Mouse (Mus musculus): Measurements from ENCODE around the gene Cbfa2t3. TPM values are rescaled to one million over a fixed set of nuclear protein-coding genes. Genes with fewer than 3 reads are reported as not detected.
A peak's percentile ranks its signal among the peaks of the same experiment; 100 is the strongest.

The Cbfa2t3 gene
- polyA plus RNA-seq, 1 experiment from 2014 or later: 8.9 TPM

DNA sequence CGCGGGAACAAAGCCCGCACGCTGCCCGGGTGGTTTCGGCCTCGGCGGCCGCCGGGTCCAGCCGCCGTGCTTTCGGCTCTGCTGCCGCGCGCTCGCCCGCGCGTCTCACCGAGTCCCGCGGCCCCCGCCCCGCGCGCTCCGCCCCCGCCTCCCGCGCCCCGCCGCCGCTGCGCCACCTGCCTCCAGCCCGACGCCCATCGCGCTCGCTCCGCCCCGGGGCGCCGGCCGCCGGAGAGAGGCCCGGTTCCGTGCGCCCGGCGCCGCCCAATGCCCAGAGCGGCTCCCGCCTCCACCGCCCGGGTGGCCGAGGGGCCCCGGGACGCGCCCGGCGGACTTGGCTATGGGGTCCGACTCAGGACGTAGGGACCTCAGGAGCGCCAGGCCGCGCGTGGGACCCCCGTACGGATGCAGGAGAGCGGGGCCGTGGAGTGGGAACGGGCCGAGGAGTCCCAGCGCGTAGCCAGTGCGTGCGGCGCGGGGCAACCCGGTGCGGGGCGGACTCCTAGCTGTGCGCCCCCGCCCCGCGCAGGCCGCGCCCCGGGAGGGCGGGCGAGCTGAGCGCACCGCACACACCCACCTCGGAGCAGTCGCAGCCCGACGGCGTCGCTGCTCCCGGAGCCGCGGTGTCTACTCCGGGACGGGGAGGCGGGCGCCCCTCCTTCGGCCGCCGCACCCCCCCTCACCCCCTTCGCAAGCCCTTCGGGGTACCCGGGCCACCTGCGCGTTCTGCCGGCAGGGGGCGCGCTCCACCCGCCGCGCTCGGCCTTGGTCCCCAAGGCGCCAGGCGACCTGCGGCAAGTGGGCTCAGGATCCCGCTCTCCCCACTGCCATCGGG lies 20.6 kb downstream of the Cbfa2t3 start:
- H3K36me3 ChIP-seq (ENCODE audit: control insufficient read depth, insufficient read depth, low read length): no peaks in the 10 kb centered on the region
- H3K27me3 ChIP-seq (ENCODE audit: control insufficient read depth, insufficient read depth, low read length): peaks cover 38% of the 10 kb centered on the region
- H3K27ac ChIP-seq (ENCODE audit: low read depth, low read length): peak overlapping the region; percentile 86
- peak overlapping the region; percentile 58 for H3K4me3 ChIP-seq (ENCODE audit: low read depth, low read length)
- peak; percentile 76 for ATAC-seq (ENCODE audit: low FRiP score)
- H3K4me1 ChIP-seq (replicated peaks; ENCODE audit: control insufficient read depth, insufficient read depth, low read length): peaks cover 7% of the 10 kb centered on the region; the same call in 1 of the 2 replicates
- H3K9ac ChIP-seq (ENCODE audit: low read depth, low read length): peak overlapping the region; percentile 83
- H3K9me3 ChIP-seq (ENCODE audit: control insufficient read depth, low read length): no peaks in the 10 kb centered on the region
- WGBS: under 1% methylated on average over 47 of the region's 127 CpGs
- DNase-seq (ENCODE audit: low spot score): peak; percentile 89
- H3K4me2 ChIP-seq (replicated peaks; ENCODE audit: low read depth, low read length): peak overlapping the region; percentile 97

DNA sequence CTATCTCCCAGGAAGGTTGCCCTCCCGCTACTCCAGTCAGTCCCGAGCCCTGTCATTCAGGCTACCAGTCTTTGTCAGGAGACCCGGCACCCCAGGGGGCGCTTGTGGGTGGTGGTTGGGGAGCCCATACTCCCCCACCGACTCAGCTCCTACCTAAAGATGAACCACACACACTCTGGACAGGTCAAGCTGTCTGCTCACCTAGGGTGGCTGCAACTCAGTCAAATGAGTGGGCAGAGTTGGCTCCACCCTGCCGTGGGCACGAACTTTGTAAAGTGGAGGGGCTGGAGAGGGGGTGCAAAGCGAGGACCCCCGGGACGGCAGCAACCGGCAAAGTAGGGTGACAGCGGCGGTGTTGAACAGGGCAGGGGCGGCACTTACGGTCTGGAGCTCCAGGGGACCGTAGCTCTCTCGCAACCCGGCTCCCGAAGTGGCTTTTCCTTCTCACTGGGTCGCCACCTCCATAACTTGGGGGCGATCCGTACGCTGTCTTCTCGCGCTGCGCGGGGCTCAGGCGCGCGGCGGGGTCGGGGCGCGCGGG lies 21.4 kb downstream of the Cbfa2t3 start:
- H3K4me1 ChIP-seq (replicated peaks; ENCODE audit: control insufficient read depth, insufficient read depth, low read length): peaks cover 7% of the 10 kb centered on the region; the same call in 1 of the 2 replicates
- H3K9me3 ChIP-seq (ENCODE audit: control insufficient read depth, low read length): no peaks in the 10 kb centered on the region
- H3K27me3 ChIP-seq (ENCODE audit: control insufficient read depth, insufficient read depth, low read length): peaks cover 41% of the 10 kb centered on the region
- ATAC-seq (ENCODE audit: low FRiP score) (no peak), DNase-seq (ENCODE audit: low spot score) (peak; percentile 55)
- peak overlapping the region; percentile 58 for H3K4me3 ChIP-seq (ENCODE audit: low read depth, low read length)
- H3K9ac ChIP-seq (ENCODE audit: low read depth, low read length): peak overlapping the region; percentile 83
- 1% methylated on average over 34 of the region's 35 CpGs for WGBS
- H3K4me2 ChIP-seq (replicated peaks; ENCODE audit: low read depth, low read length): peak overlapping the region; percentile 97
- H3K27ac ChIP-seq (ENCODE audit: low read depth, low read length): peak overlapping the region; percentile 86
- H3K36me3 ChIP-seq (ENCODE audit: control insufficient read depth, insufficient read depth, low read length): no peaks in the 10 kb centered on the region

DNA sequence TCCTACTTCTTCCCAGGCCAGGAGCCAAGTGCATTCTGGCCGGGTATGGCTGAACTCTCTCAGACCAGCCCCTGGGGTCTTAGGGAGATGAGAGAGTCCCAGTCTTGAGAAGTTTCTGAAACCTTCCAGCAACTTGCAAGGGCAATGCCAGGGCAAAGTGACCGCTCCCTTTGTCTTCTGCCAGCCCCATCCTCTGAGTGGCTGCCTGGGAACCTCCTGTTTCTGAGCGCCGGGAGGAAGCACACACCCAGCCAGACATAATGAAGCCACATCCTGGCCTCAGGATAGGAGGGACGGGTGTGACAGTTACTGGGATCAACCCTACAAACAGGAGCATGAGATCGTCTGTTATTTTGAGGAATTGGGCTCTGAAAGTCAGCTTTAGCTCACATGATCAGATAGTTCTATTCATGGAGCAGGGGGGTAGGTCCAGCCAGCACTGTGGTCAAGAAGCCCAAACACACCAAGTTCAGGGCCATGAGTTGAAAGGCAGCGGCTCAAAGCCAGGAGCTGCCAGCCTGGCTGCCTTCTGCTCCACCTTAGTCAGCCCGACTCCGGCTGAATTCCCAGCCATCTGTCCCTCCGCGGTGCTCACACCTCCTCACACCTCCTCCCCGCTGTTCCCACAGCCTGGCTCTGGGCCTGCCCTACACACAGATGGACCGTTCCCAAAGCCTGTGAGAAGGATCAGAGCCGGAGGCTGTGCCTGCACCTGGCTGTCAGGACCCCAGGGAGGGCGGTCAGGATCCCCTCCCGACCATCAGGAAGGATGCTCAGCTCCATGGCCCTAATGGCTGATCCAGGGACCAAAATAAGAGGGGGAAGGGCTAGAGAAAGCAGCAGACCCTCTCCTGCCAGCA lies 22.1 kb downstream of the Cbfa2t3 start:
- no peaks in the 10 kb centered on the region for H3K36me3 ChIP-seq (ENCODE audit: control insufficient read depth, insufficient read depth, low read length)
- peak overlapping the region; percentile 83 for H3K9ac ChIP-seq (ENCODE audit: low read depth, low read length)
- H3K4me2 ChIP-seq (replicated peaks; ENCODE audit: low read depth, low read length): peak overlapping the region; percentile 97
- no peaks in the 10 kb centered on the region for H3K9me3 ChIP-seq (ENCODE audit: control insufficient read depth, low read length)
- ATAC-seq (ENCODE audit: low FRiP score) (peak; percentile 43), DNase-seq (ENCODE audit: low spot score) (peak; percentile 61)
- WGBS: 16% methylated on average over 16 of the region's 16 CpGs
- H3K27me3 ChIP-seq (ENCODE audit: control insufficient read depth, insufficient read depth, low read length): peaks cover 43% of the 10 kb centered on the region
- peaks cover 7% of the 10 kb centered on the region; the same call in 1 of the 2 replicates for H3K4me1 ChIP-seq (replicated peaks; ENCODE audit: control insufficient read depth, insufficient read depth, low read length)
- H3K27ac ChIP-seq (ENCODE audit: low read depth, low read length): peak overlapping the region; percentile 86
- H3K4me3 ChIP-seq (ENCODE audit: low read depth, low read length): peak overlapping the region; percentile 58

DNA sequence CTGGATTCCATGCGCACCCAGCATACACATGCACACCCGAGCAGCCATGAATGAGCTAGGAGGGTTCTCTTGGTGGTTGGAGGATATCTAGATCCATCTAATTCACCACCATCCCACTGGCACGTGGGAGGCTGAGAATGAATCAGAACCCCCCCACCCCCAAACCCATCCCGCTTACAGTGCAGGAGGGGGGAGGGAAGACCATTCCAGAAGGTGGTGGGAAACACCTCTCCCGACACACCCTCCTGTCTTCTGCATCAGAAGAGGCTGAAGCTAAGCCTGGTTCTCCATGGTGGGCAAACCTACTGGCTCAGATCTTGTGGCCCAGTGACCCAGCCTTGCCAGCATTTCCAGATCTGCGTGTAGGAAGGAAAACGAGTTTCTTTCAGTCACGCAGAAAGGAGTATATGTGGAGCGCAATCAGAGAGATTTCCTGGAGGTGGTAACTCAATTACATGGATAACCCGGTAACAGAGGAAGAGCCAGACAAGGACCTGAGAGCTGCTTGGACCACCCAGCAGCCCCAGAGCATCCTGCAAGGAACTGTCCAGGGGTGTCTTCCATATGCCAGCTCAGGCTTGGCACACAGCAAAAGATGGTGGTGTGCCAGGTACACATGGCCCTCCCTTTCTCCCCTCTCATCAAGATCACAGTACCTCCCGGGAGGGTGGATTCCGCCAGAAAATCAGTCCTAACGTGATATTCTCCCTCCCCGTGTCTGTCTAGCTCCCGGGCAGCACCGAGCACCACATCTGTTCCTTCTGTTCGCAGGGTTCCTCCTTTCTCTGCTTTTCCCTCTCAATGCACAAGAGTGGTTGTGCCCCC lies 23.1 kb downstream of the Cbfa2t3 start:
- peak overlapping the region; percentile 58 for H3K4me3 ChIP-seq (ENCODE audit: low read depth, low read length)
- peak overlapping the region; percentile 97 for H3K4me2 ChIP-seq (replicated peaks; ENCODE audit: low read depth, low read length)
- 86% methylated on average over 17 of the region's 17 CpGs for WGBS
- peaks cover 7% of the 10 kb centered on the region; the same call in 1 of the 2 replicates for H3K4me1 ChIP-seq (replicated peaks; ENCODE audit: control insufficient read depth, insufficient read depth, low read length)
- peak overlapping the region; percentile 86; the same call in 1 of the 2 replicates for H3K27ac ChIP-seq (ENCODE audit: low read depth, low read length)
- no peak for ATAC-seq (ENCODE audit: low FRiP score)
- peaks cover 39% of the 10 kb centered on the region for H3K27me3 ChIP-seq (ENCODE audit: control insufficient read depth, insufficient read depth, low read length)
- H3K9me3 ChIP-seq (ENCODE audit: control insufficient read depth, low read length): no peaks in the 10 kb centered on the region
- no peaks in the 10 kb centered on the region for H3K36me3 ChIP-seq (ENCODE audit: control insufficient read depth, insufficient read depth, low read length)
- no peak for DNase-seq (ENCODE audit: low spot score)
- H3K9ac ChIP-seq (ENCODE audit: low read depth, low read length): peak overlapping the region; percentile 83

DNA sequence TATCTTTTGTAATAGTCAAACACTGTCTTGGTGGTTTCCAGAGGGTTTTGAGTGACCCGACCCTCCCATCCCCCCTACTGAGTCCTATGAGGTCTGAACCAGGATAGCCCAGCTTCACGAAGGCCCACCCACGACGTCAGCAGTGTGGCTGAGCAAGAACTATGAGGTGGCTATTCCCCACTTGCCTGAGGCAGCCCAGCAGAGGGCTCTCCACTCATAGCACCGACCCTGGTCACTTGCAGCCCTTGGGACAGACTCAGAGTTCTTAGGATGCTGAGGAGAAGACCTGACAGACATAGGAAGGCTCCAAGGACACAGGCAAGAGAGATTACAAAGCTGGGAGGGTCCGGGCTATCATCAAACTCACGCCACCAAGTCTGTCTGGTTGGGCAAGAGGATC lies 23.9 kb downstream of the Cbfa2t3 start:
- Histone ChIP-seq H3K36me3 (ENCODE audit: control insufficient read depth, insufficient read depth, low read length) (no peaks in the 10 kb centered on the region), H3K9ac (ENCODE audit: low read depth, low read length) (no peak overlapping the region), H3K4me1 (replicated peaks; ENCODE audit: control insufficient read depth, insufficient read depth, low read length) (peaks cover 7% of the 10 kb centered on the region; the same call in 1 of the 2 replicates), H3K4me3 (ENCODE audit: low read depth, low read length) (no peak overlapping the region), H3K4me2 (replicated peaks; ENCODE audit: low read depth, low read length) (no peak overlapping the region), H3K27ac (ENCODE audit: low read depth, low read length) (no peak overlapping the region), H3K27me3 (ENCODE audit: control insufficient read depth, insufficient read depth, low read length) (peaks cover 33% of the 10 kb centered on the region), H3K9me3 (ENCODE audit: control insufficient read depth, low read length) (no peaks in the 10 kb centered on the region)
- ATAC-seq (ENCODE audit: low FRiP score): no peak
- DNase-seq (ENCODE audit: low spot score): no peak
- 48% methylated on average over 7 of the region's 7 CpGs for WGBS

DNA sequence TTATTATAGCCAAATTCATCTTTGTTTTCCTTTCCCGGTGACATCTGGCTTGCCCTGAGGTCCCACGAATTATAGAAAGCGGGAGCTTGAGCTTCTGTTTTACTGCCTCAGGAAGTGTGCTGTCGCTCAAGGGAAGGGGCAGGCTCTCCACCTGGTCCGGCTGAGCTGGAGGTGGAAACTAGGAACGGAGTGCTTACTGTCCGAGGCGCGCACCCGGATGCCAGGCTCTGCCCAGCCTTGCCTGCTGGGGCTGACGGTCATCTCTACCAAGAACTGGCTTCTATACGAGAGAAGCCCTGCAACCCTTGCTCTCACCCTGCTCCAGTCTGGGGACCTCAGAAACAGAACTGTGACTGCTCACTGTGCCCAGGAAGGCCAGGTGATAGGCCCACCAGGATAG lies 24.9 kb downstream of the Cbfa2t3 start:
- Histone ChIP-seq H3K9me3 (ENCODE audit: control insufficient read depth, low read length) (no peaks in the 10 kb centered on the region), H3K4me1 (replicated peaks; ENCODE audit: control insufficient read depth, insufficient read depth, low read length) (0 out of 2 replicates have a peak, but pooled peaks cover 4% of the 10 kb centered on the region), H3K4me3 (ENCODE audit: low read depth, low read length) (no peak overlapping the region), H3K9ac (ENCODE audit: low read depth, low read length) (no peak overlapping the region), H3K36me3 (ENCODE audit: control insufficient read depth, insufficient read depth, low read length) (no peaks in the 10 kb centered on the region), H3K27me3 (ENCODE audit: control insufficient read depth, insufficient read depth, low read length) (peaks cover 26% of the 10 kb centered on the region), H3K4me2 (replicated peaks; ENCODE audit: low read depth, low read length) (no peak overlapping the region), H3K27ac (ENCODE audit: low read depth, low read length) (no peak overlapping the region)
- DNase-seq (ENCODE audit: low spot score) (no peak), ATAC-seq (ENCODE audit: low FRiP score) (no peak)
- WGBS: 85% methylated on average over 12 of the region's 12 CpGs

DNA sequence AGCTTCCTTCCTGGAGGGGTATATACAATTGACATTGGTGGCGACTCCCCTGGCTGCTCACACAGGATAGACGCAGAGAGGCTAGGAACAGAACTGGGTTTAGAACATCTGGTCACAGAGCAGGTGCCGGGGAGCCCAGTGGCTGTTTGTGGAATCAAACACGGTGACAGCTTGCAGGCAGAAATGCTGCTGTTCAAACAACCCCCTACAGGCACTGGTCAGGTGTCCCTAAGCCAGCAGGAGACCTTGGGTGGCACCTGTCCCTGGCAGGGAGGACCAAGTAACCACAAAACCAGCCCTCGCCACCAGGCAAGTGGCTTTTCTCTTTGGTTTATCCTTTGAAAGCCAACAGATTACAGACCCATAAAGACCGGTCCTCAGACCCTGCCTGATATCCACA lies 27.0 kb downstream of the Cbfa2t3 start:
- 76% methylated on average over 6 of the region's 6 CpGs for WGBS
- ATAC-seq (ENCODE audit: low FRiP score): no peak
- no peak overlapping the region for H3K27ac ChIP-seq (ENCODE audit: low read depth, low read length)
- H3K27me3 ChIP-seq (ENCODE audit: control insufficient read depth, insufficient read depth, low read length): peaks cover 15% of the 10 kb centered on the region
- H3K9me3 ChIP-seq (ENCODE audit: control insufficient read depth, low read length): no peaks in the 10 kb centered on the region
- no peak overlapping the region for H3K4me2 ChIP-seq (replicated peaks; ENCODE audit: low read depth, low read length)
- H3K4me3 ChIP-seq (ENCODE audit: low read depth, low read length): no peak overlapping the region
- H3K4me1 ChIP-seq (replicated peaks; ENCODE audit: control insufficient read depth, insufficient read depth, low read length): no peaks in the 10 kb centered on the region
- H3K9ac ChIP-seq (ENCODE audit: low read depth, low read length): no peak overlapping the region
- no peak for DNase-seq (ENCODE audit: low spot score)
- no peaks in the 10 kb centered on the region for H3K36me3 ChIP-seq (ENCODE audit: control insufficient read depth, insufficient read depth, low read length)

DNA sequence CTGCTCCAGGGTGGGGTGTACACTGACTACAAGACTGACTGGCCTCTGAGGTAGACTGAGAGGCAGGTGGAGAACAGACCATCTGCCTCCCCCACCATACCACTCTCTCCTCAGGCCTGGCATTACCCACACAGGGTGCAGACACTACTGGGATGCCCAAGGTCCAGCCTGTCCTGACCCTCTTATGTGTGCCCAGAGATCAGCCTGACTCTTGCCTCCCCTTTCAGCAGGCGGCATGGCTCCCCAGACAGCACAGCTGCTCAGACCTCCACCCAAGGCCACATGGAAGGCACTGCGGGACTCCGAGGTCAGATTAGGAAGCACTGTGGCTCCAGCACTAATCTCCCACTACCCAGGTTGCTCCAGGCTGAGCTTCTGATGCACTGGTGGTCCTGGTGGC lies 28.2 kb downstream of the Cbfa2t3 start:
- Histone ChIP-seq H3K9me3 (ENCODE audit: control insufficient read depth, low read length) (no peaks in the 10 kb centered on the region), H3K4me2 (replicated peaks; ENCODE audit: low read depth, low read length) (no peak overlapping the region), H3K9ac (ENCODE audit: low read depth, low read length) (no peak overlapping the region), H3K36me3 (ENCODE audit: control insufficient read depth, insufficient read depth, low read length) (no peaks in the 10 kb centered on the region), H3K27ac (ENCODE audit: low read depth, low read length) (no peak overlapping the region), H3K4me3 (ENCODE audit: low read depth, low read length) (no peak overlapping the region), H3K27me3 (ENCODE audit: control insufficient read depth, insufficient read depth, low read length) (peaks cover 7% of the 10 kb centered on the region), H3K4me1 (replicated peaks; ENCODE audit: control insufficient read depth, insufficient read depth, low read length) (no peaks in the 10 kb centered on the region)
- 85% methylated on average over 3 of the region's 3 CpGs for WGBS
- no peak for DNase-seq (ENCODE audit: low spot score)
- ATAC-seq (ENCODE audit: low FRiP score): no peak
